Mouse (Mus musculus): ENCODE measurements at regions not wholly inside any gene's neighbourhood (a gene's known extent, or its start where the extent isn't known, plus 50 kb on each side); places are given as distances from the start of the nearest gene placed in this dataset.
"Not testable (repeated sequence)": the region's sequence is repeated elsewhere in the genome, so short reads cannot be mapped to it uniquely, and the experiment has no call there.

DNA sequence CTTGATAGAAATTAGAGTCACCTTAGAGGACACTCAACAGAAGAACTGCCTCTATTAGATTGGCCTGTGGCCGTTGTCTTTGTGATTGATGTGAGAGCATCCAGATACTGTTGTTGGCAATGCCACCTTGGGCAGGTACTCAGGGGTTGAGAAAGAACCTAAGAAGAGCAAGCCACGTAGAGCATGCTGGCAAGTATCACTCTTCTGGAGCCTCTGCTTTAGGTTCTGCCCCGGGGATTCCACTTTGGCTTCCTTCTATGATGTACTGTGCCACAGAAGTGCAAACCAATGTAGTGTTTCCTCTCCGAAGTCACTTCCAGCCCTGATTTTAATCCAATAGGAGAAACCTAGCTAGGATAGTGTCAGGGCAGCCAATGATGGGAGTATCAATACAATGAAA lies 98.3 kb upstream of the Fam84a start:
- DNase-seq (ENCODE audit: low spot score in 2 of 2), result no peak

- not testable (repeated sequence) for DNase-seq (ENCODE audit: low spot score in 2 of 2)
Measured at GRCm38 (mm10) chr12:14242720-14243119, 90.9 kb upstream of the Fam84a start.

GRCm38 (mm10) chr12:14237699-14238098 lies 85.8 kb upstream of the Fam84a start:
- no peak for DNase-seq (ENCODE audit: low spot score in 2 of 2)

DNA sequence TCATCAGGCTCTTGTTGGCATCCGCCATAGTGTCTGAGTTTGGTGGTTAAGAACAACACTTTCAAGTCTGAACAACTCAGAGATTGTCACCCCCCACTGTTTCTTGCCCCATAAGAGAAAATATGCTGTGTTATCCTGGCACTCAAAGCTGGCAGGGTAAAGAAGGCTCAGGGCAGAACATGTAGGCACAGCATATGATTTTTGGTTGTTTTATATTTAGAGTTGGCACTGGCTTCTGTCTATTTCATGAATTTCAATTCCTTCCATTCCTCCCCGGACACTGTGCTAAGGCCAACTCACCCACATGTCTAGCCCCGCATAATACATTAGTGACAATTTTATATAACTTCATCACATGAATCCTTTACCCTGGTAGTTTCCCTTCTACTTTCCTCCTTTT lies 83.5 kb upstream of the Fam84a start:
- no peak for DNase-seq (ENCODE audit: low spot score in 2 of 2)

- DNase-seq (ENCODE audit: low spot score in 2 of 2), result no peak
Measured at GRCm38 (mm10) chr12:14212618-14213017, 60.8 kb upstream of the Fam84a start.

GRCm38 (mm10) chr12:14209881-14210280 lies 58.0 kb upstream of the Fam84a start:
- DNase-seq (ENCODE audit: low spot score in 2 of 2), result no peak

GRCm38 (mm10) chr12:14207288-14207687 lies 55.4 kb upstream of the Fam84a start:
- DNase-seq (ENCODE audit: low spot score in 2 of 2), result no peak

GRCm38 (mm10) chr12:14204491-14204890 lies 52.6 kb upstream of the Fam84a start:
- DNase-seq (ENCODE audit: low spot score in 2 of 2), result no peak

Data from frontal cortex, postnatal 14 days (tissue).